Mouse (Mus musculus): ENCODE results near the gene Brms1. TPM values are rescaled to one million over a fixed set of nuclear protein-coding genes. Genes with fewer than 3 reads are reported as not detected.

The Brms1 gene
- 81.9 TPM for polyA plus RNA-seq (2017; shearing (Covaris generic))

GRCm38 (mm10) chr19:5040862-5041523 lies at the start of gene Brms1:
TSS of gene Brms1 (plus strand) at chr19:5041354.

GRCm38 (mm10) chr19:5023621-5024479 lies 17.3 kb upstream of the Brms1 start, which contains the start of gene Slc29a2:
TSS of gene Slc29a2 (plus strand) at chr19:5023860.

GRCm38 (mm10) chr19:5038709-5039156 lies 2.4 kb upstream of the Brms1 start, which contains the start of the genes B4gat1 and AC124502.3:
TSS of gene B4gat1 (plus strand) at chr19:5038826.
TSS of gene AC124502.3 (plus strand) at chr19:5038891.

GRCm38 (mm10) chr19:5050047-5050905 lies 9.1 kb downstream of the Brms1 start, which contains the start of gene Rin1:
TSS of gene Rin1 (plus strand) at chr19:5050481.

GRCm38 (mm10) chr19:5067867-5068569 lies 26.9 kb downstream of the Brms1 start, which contains the start of gene Cd248:
TSS of gene Cd248 (plus strand) at chr19:5068078.

GRCm38 (mm10) chr19:5085145-5085863 lies 44.1 kb downstream of the Brms1 start, which contains the start of gene Tmem151a:
TSS of gene Tmem151a (minus strand) at chr19:5085531.

GRCm38 (mm10) chr19:5087884-5088728 lies 47.0 kb downstream of the Brms1 start, which contains the start of gene Yif1a:
TSS of gene Yif1a (plus strand) at chr19:5088538.

GRCm38 (mm10) chr19:5098363-5099143 lies 57.4 kb downstream of the Brms1 start, which contains the start of gene Cnih2:
TSS of gene Cnih2 (minus strand) at chr19:5098521.

Other genes with a start within 250 kb of the Brms1 start
- 62.0 TPM for gene Rbm4, start 247.5 kb upstream of the Brms1 start, polyA plus RNA-seq (2017; shearing (Covaris generic))
- gene Gm21992, start 229.7 kb upstream of the Brms1 start, polyA plus RNA-seq (2017; shearing (Covaris generic)) = 52.8 TPM
- gene Rbm14, start 229.7 kb upstream of the Brms1 start, polyA plus RNA-seq (2017; shearing (Covaris generic)) = 98.3 TPM
- gene Ccs, start 202.0 kb upstream of the Brms1 start, polyA plus RNA-seq (2017; shearing (Covaris generic)) = 213 TPM
- 0.28 TPM for gene Ccdc87, start 202.0 kb upstream of the Brms1 start, polyA plus RNA-seq (2017; shearing (Covaris generic))
- 7.4 TPM for gene Ctsf, start 186.2 kb upstream of the Brms1 start, polyA plus RNA-seq (2017; shearing (Covaris generic))
- gene Actn3, start 163.4 kb upstream of the Brms1 start, polyA plus RNA-seq (2017; shearing (Covaris generic)) = 0.10 TPM
- gene Zdhhc24, start 162.7 kb upstream of the Brms1 start, polyA plus RNA-seq (2017; shearing (Covaris generic)) = 7.9 TPM
- gene Bbs1, start 134.7 kb upstream of the Brms1 start, polyA plus RNA-seq (2017; shearing (Covaris generic)) = 0.92 TPM
- 136 TPM for gene Dpp3, start 113.1 kb upstream of the Brms1 start, polyA plus RNA-seq (2017; shearing (Covaris generic))
- 0.65 TPM for gene Peli3, start 98.2 kb upstream of the Brms1 start, polyA plus RNA-seq (2017; shearing (Covaris generic))
- gene Mrpl11, start 79.2 kb upstream of the Brms1 start, polyA plus RNA-seq (2017; shearing (Covaris generic)) = 59.2 TPM
- gene Npas4, start 51.0 kb upstream of the Brms1 start, polyA plus RNA-seq (2017; shearing (Covaris generic)) = 1.8 TPM
- 2.0 TPM for gene Slc29a2, start 17.5 kb upstream of the Brms1 start, polyA plus RNA-seq (2017; shearing (Covaris generic))
- gene B4gat1, start 2.5 kb upstream of the Brms1 start, polyA plus RNA-seq (2017; shearing (Covaris generic)) = 18.7 TPM
- 3.6 TPM for gene AC124502.3, start 2.5 kb upstream of the Brms1 start, polyA plus RNA-seq (2017; shearing (Covaris generic))
- 0.26 TPM for gene Rin1, start 9.1 kb downstream of the Brms1 start, polyA plus RNA-seq (2017; shearing (Covaris generic))
- not detected for gene Cd248, start 26.7 kb downstream of the Brms1 start, polyA plus RNA-seq (2017; shearing (Covaris generic))
- gene Tmem151a, start 44.2 kb downstream of the Brms1 start, polyA plus RNA-seq (2017; shearing (Covaris generic)) = not detected
- 58.0 TPM for gene Yif1a, start 47.2 kb downstream of the Brms1 start, polyA plus RNA-seq (2017; shearing (Covaris generic))
- gene Cnih2, start 57.2 kb downstream of the Brms1 start, polyA plus RNA-seq (2017; shearing (Covaris generic)) = 1.4 TPM
- gene Rab1b, start 65.7 kb downstream of the Brms1 start, polyA plus RNA-seq (2017; shearing (Covaris generic)) = 240 TPM
- gene Klc2, start 77.2 kb downstream of the Brms1 start, polyA plus RNA-seq (2017; shearing (Covaris generic)) = 3.3 TPM
- 16.5 TPM for gene Pacs1, start 231.8 kb downstream of the Brms1 start, polyA plus RNA-seq (2017; shearing (Covaris generic))

Data from activated CD4-positive, CD25-positive, alpha-beta regulatory T cell, adult 9 weeks (primary cell).